Mouse (Mus musculus) brain, embryonic 14.5 days (tissue): Measurements from ENCODE around the gene Kcnab3. TPM values are rescaled to one million over a fixed set of nuclear protein-coding genes. Genes with fewer than 3 reads are reported as not detected.

Experiments used
- DNase-seq: peaks from one replicate; pipeline ENCODE4 v3.0.0-alpha.2; 2011; ENCODE audit warnings: low read depth
- CTCF ChIP-seq: fragments of 200-500 bp; IDR thresholded peaks from 2 replicates; pipeline ENCODE4 v1.5.1; 2012; ENCODE audit warnings: inconsistent platforms, mild to moderate bottlenecking, moderate library complexity, borderline replicate concordance; ENCODE audit not compliant: insufficient read depth, insufficient read length; ENCODE audit errors: extremely low read depth
- POLR2A ChIP-seq: fragments of 200-500 bp; IDR thresholded peaks from 2 replicates; pipeline ENCODE4 v1.6.1; 2012; ENCODE audit warnings: mild to moderate bottlenecking, inconsistent platforms, borderline replicate concordance; ENCODE audit not compliant: poor library complexity, insufficient read depth, insufficient read length, severe bottlenecking; ENCODE audit errors: extremely low read depth
- polyA plus RNA-seq: library from polyadenylated mRNA; depleted of rRNA; stranded (reverse); fragments of >200 nt; gene quantifications from 2 replicates; pipeline ENCODE4 v1.2.3, GENCODE M21; 2012; rRNA removed

Kcnab3 gene
- polyA plus RNA-seq, 1 experiment, result 7.0 TPM

- no peak for DNase-seq
- TF ChIP-seq CTCF, result no peak
- no peak for TF ChIP-seq POLR2A
These were observed 55.3 kb downstream of the Kcnab3 start for GRCm38 (mm10) chr11:69381356-69381755.

Other genes with a start within 250 kb of the Kcnab3 start
- gene Vamp2, start 237.8 kb upstream of the Kcnab3 start, polyA plus RNA-seq, result 251 and 319 TPM in 2 replicates
- 12.2 and 16.3 TPM in 2 replicates for gene Per1, start 231.0 kb upstream of the Kcnab3 start, polyA plus RNA-seq
- 0.42 and 0.45 TPM in 2 replicates for gene Hes7, start 205.9 kb upstream of the Kcnab3 start, polyA plus RNA-seq
- gene 9130213A22Rik, start 203.7 kb upstream of the Kcnab3 start, polyA plus RNA-seq, result 0.33 and 0.47 TPM in 2 replicates
- gene Aloxe3, start 200.4 kb upstream of the Kcnab3 start, polyA plus RNA-seq, result 2.8 and 3.5 TPM in 2 replicates
- 0.13 and 0.23 TPM in 2 replicates for gene Alox12b, start 169.3 kb upstream of the Kcnab3 start, polyA plus RNA-seq
- gene Alox8, start 128.4 kb upstream of the Kcnab3 start, polyA plus RNA-seq, result 0.05 and 0.25 TPM in 2 replicates
- gene Gucy2e, start 89.2 kb upstream of the Kcnab3 start, polyA plus RNA-seq, result 0.20 and 0.25 TPM in 2 replicates
- 42.2 and 54.4 TPM in 2 replicates for gene Cntrob, start 2.5 kb upstream of the Kcnab3 start, polyA plus RNA-seq
- gene Trappc1, start 2.3 kb upstream of the Kcnab3 start, polyA plus RNA-seq, result 116 and 118 TPM in 2 replicates
- gene Rnf227, start 14.2 kb downstream of the Kcnab3 start, polyA plus RNA-seq, result 82.8 and 115 TPM in 2 replicates
- gene Chd3, start 43.1 kb downstream of the Kcnab3 start, polyA plus RNA-seq, result 321 and 358 TPM in 2 replicates
- 84.1 and 111 TPM in 2 replicates for gene Naa38, start 69.2 kb downstream of the Kcnab3 start, polyA plus RNA-seq
- 26.7 and 28.7 TPM in 2 replicates for gene Cyb5d1, start 69.4 kb downstream of the Kcnab3 start, polyA plus RNA-seq
- gene Tmem88, start 72.0 kb downstream of the Kcnab3 start, polyA plus RNA-seq, result 5.7 TPM in 2 replicates
- 12.4 and 38.7 TPM in 2 replicates for gene Kdm6b, start 87.4 kb downstream of the Kcnab3 start, polyA plus RNA-seq
- gene Dnah2, start 222.9 kb downstream of the Kcnab3 start, polyA plus RNA-seq, result 4.7 and 5.2 TPM in 2 replicates
- 187 and 206 TPM in 2 replicates for gene Efnb3, start 233.9 kb downstream of the Kcnab3 start, polyA plus RNA-seq